Mouse (Mus musculus): ENCODE results near the gene 4930433I11Rik.
"Not testable (repeated sequence)": the region's sequence is repeated elsewhere in the genome, so short reads cannot be mapped to it uniquely, and the experiment has no call there.

- TF ChIP-seq USF1 (IDR thresholded peaks at IDR 0.05; ENCODE audit: low read depth, low read length); ZNF384 (IDR thresholded peaks at IDR 0.05; ENCODE audit: low read depth, low read length); MXI1 (IDR thresholded peaks at IDR 0.05; ENCODE audit: low read depth, low read length); POLR2AphosphoS2 (IDR thresholded peaks at IDR 0.05; ENCODE audit: low read depth, low read length); CTCF (conservative IDR thresholded peaks at IDR 0.05 in 1 of 2, IDR thresholded peaks at IDR 0.05 in 1 of 2; ENCODE audit: low read depth in 2 of 2, low read length in 2 of 2); NELFE (IDR thresholded peaks at IDR 0.05; ENCODE audit: low read depth, low read length); USF2 (conservative IDR thresholded peaks at IDR 0.05; ENCODE audit: low read depth, low read length); POLR2A (IDR thresholded peaks at IDR 0.05; ENCODE audit: low read depth, low read length); TCF12 (IDR thresholded peaks at IDR 0.05; ENCODE audit: low read depth, low read length); MYC (IDR thresholded peaks at IDR 0.05; ENCODE audit: low read depth, low read length); JUND (conservative IDR thresholded peaks at IDR 0.05; ENCODE audit: low read depth, low read length): not testable (repeated sequence)
These were observed 56.7 kb downstream of the 4930433I11Rik start for GRCm38 (mm10) chr7:41044058-41044457.

Measured in CH12.LX (cell line).